Mouse (Mus musculus) spleen, adult 2 months (tissue): ENCODE results near the gene Pabpc1l.

ENCODE experiments used
- CTCF ChIP-seq: fragments of 200-500 bp; IDR thresholded peaks from 2 replicates; pipeline ENCODE4 v1.5.1; 2011; ENCODE audit warnings: mild to moderate bottlenecking, inconsistent platforms; ENCODE audit not compliant: insufficient read depth, insufficient read length, insufficient replicate concordance; ENCODE audit errors: extremely low read depth
- POLR2A ChIP-seq: fragments of 200-500 bp; IDR thresholded peaks from 2 replicates; pipeline ENCODE4 v1.6.1; 2011; ENCODE audit warnings: low read depth, low read length, inconsistent platforms

DNA sequence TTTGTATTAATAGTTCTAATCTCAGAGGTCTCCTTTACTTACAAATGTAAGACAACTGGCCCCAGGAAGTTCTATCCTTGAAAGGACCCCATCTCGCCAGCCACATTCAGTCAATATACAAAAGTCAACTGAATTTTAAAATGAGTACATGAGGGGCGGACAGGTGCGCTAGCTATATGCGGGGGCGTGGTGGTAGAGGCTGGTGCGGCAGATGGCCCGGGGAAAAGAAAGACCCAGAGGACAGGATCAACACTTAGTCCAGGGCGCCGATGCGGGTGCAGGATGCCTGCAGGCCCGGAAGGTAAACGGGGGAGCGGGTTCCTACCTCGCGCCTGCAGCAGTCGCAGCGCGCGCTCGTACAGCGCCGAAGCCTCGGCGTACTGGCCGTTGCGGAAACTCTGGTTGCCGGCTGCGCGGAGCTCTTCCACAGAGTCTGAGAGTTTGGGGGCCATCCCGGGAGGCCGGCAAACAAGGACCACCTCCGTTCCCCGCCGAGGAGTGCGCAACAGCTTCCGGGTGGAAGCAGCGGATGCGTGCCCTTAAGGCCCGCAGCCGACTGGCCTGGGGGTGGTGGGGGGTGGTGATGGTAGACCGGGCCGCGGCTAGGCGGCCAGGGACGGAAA is 45.0 kb downstream of the Pabpc1l start, which contains the start of gene Stk4:
- TF ChIP-seq CTCF (no peak), POLR2A (no peak)
